Mouse (Mus musculus): ENCODE data around the gene Neo1.

Neo1 gene

GRCm38 (mm10) chr9:59036159-59036731, at the start of gene Neo1:
Neo1 (minus strand) TSS chr9:59036441.
- peak; percentile 95 for DNase-seq

GRCm38 (mm10) chr9:59075632-59076031, 39.4 kb upstream of the Neo1 start:
- no peak for DNase-seq

- DNase-seq: no peak
Measured at GRCm38 (mm10) chr9:59073887-59074286, 37.6 kb upstream of the Neo1 start.

- DNase-seq: no peak
Measured at GRCm38 (mm10) chr9:59072076-59072777, 36.0 kb upstream of the Neo1 start.

GRCm38 (mm10) chr9:59071220-59071977, 35.2 kb upstream of the Neo1 start:
- no peak for DNase-seq

GRCm38 (mm10) chr9:59070216-59070615, 34.0 kb upstream of the Neo1 start:
- no peak for DNase-seq

GRCm38 (mm10) chr9:59065616-59066301, 29.5 kb upstream of the Neo1 start:
- DNase-seq: no peak

GRCm38 (mm10) chr9:59062409-59062808, 26.2 kb upstream of the Neo1 start:
- DNase-seq: no peak

GRCm38 (mm10) chr9:59060026-59060605, 23.9 kb upstream of the Neo1 start:
- no peak for DNase-seq

GRCm38 (mm10) chr9:59059158-59059557, 22.9 kb upstream of the Neo1 start:
- no peak for DNase-seq

- no peak for DNase-seq
Measured at GRCm38 (mm10) chr9:59058060-59058459, 21.8 kb upstream of the Neo1 start.

- DNase-seq: peak; percentile 30
Measured at GRCm38 (mm10) chr9:59056281-59056680, 20.0 kb upstream of the Neo1 start.

- no peak for DNase-seq
Measured at GRCm38 (mm10) chr9:59041805-59042204, 5.6 kb upstream of the Neo1 start.

GRCm38 (mm10) chr9:59036732-59037341, 596 bp upstream of the Neo1 start:
- DNase-seq: no peak

- peak; percentile 59 for DNase-seq
Measured at GRCm38 (mm10) chr9:59035342-59036158, 691 bp downstream of the Neo1 start.

GRCm38 (mm10) chr9:59034836-59035235, 1.4 kb downstream of the Neo1 start:
- DNase-seq: peak; percentile 24

GRCm38 (mm10) chr9:59033492-59033891, 2.7 kb downstream of the Neo1 start:
- no peak for DNase-seq

- DNase-seq: no peak
Measured at GRCm38 (mm10) chr9:59024245-59024844, 11.9 kb downstream of the Neo1 start.

- DNase-seq: no peak
Measured at GRCm38 (mm10) chr9:59016060-59016719, 20.1 kb downstream of the Neo1 start.

- peak; percentile 53 for DNase-seq
Measured at GRCm38 (mm10) chr9:59013365-59013764, 22.9 kb downstream of the Neo1 start.

Measured in kidney, postnatal 14 days (tissue).